Mouse (Mus musculus): Measurements from ENCODE around the gene Mapk12.

Gene Mapk12

DNA sequence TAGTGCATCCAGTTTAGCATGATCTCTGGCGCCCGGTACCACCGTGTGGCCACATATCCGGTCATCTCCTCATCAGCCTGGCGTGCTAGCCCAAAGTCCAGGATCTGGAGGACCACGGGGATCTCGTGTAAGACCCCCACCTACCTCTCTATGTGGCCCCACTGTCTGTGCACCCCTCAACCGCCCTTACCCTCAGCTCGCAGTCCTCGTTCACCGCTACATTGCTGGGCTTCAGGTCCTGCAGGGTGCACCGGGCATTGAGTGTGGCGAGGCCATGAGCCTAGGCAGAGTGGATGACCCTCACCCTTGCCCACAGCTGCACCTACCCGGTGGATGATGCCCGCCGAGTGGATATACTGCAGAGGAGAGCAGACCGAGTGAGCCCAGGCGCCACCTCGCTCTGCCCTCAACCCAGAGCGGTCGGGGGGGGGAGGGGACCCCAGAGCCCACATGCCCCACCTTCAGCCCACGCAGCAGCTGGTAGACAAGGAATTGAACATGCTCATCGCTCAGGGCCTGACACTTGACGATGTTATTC lies 5.4 kb upstream of the Mapk12 start:
- in situ Hi-C loops (cut with MboI; ENCODE audit: low pct_unique_long_range_greater_than_20kb in 1 of 2, low sequenced_read_pairs in 2 of 2, unreplicated experiment in 1 of 2): no loop called here

DNA sequence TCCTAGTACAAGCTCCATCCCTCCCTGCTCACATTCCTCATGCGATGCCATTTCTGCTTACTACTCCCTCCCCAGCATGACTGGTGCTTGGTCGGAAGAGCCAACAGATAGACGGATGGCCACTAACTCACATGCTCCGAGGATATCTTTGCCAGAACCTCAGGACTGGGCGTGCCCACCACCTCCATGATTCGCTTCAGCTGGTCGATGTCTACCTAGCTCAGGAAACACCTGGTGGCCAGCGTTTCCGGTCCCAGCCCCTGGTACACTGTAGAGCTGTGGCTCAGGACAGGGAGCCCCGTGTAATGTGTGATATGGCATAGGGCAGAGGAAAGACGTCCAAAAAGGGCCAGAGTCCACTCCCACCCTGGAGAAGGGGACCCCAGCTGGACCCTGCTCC lies 4.5 kb upstream of the Mapk12 start:
- in situ Hi-C loops (cut with MboI; ENCODE audit: low pct_unique_long_range_greater_than_20kb in 1 of 2, low sequenced_read_pairs in 2 of 2, unreplicated experiment in 1 of 2): no loop called here

DNA sequence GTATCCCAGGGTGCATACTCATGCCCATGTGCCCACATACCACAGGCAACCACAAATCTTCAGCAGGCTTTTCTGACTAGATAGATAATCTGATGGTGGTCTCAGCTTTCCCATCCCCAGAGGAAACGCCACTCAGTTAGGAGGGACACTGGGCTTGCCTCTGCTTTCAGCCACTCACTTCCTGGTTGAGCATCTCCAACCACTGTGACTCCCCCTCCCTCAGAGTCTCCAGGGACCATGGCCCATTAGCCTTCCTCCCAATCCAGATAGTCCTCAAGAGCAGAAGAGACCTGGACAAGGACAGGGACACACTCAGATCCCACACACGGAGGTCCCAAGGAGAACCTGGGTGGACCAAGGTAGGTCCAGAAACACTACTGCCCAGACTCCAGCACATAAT lies 2.6 kb upstream of the Mapk12 start:
- in situ Hi-C loops (cut with MboI; ENCODE audit: low pct_unique_long_range_greater_than_20kb in 1 of 2, low sequenced_read_pairs in 2 of 2, unreplicated experiment in 1 of 2): no loop called here

DNA sequence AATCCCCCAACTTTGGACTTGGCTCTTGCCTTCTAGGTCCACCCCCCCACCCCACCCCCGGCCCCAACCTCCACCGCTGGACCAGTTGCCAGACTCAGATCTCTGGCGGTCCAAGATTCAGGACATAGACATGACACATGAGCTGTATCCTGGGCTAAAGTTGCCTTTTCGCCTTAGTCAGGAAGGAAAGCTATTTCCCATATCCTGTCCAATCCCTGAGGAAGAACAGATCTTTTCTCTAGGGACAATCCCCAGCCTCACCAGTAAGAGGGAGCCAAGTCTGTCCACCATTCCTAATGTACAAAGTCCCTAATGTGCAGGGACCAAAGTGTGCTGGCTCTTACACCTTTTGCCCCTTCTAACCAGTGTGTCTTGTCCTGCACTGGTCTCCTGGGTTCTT lies 1.4 kb upstream of the Mapk12 start:
- in situ Hi-C loops (cut with MboI; ENCODE audit: low pct_unique_long_range_greater_than_20kb in 1 of 2, low sequenced_read_pairs in 2 of 2, unreplicated experiment in 1 of 2): no loop called here

DNA sequence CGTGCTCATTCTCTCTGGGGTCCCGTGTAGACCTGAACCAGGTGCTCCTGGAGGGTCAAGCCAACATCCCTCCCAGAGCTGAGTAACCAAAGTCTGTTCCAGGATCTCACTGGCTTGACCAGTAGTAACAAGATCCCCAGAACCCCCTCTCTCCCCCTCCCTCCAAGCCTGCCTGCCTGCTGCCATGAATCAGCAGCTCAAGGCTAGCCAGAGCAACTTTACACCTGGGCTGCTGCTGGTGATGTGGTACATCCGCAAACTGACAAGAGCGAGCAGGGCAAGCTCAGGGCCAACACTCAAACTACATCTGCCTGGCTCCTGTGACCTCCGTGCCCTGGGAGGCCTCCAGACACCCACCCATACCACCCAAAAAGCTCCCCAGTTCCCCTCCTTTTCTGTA lies 940 bp upstream of the Mapk12 start:
- in situ Hi-C loops (cut with MboI; ENCODE audit: low pct_unique_long_range_greater_than_20kb in 1 of 2, low sequenced_read_pairs in 2 of 2, unreplicated experiment in 1 of 2): no loop called here

DNA sequence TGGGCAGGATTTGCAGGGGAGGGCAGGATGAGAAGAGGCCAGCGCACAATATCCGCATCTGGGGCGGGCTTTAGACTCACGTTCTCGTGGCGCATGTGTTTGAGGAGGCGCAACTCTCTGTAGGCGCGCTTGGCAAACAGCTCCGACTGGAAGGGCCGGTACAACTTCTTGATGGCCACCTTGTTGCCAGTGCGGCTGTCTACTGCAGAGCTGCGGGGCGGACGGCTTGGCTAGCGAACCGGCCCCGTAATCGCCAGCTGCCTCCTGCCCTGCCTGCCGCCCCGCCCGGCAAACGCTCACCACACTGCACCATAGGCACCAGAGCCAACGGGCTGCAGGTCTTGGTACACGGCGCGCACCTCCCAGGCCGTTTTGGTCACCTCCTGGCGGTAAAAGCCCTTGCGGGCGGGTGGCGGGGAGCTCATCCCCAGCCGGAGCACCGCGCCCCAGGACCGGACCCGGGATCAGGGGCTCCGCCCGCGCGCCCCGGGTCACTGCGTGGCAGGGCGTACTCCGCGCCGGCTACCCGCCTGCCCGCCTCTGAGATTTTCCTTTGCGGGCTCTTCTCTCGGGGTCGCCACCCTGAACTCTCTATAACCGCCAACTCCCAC lies 350 bp downstream of the Mapk12 start:
- in situ Hi-C loops (cut with MboI; ENCODE audit: low pct_unique_long_range_greater_than_20kb in 1 of 2, low sequenced_read_pairs in 2 of 2, unreplicated experiment in 1 of 2): no loop called here

DNA sequence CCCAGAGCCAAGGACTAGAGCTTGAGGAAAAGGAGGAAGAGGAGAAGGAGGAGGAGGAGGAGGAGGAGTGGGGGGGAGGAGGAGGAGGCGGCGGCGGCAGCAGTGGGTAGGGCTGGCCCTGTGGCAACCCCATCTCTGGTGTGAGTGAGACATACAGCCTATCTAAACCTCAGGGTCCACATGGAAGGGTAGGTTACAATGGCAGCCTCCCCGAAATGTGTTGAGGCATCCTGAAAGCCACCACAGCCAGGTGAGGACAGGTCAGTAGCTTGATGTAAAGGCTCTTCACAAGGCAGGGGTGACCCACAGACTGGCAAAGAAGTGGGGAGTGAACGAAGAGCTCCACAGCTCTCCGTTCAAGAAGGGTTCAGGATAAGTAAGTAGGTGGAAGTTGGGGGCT lies 2.0 kb downstream of the Mapk12 start:
- in situ Hi-C loops (cut with MboI; ENCODE audit: low pct_unique_long_range_greater_than_20kb in 1 of 2, low sequenced_read_pairs in 2 of 2, unreplicated experiment in 1 of 2): no loop called here

DNA sequence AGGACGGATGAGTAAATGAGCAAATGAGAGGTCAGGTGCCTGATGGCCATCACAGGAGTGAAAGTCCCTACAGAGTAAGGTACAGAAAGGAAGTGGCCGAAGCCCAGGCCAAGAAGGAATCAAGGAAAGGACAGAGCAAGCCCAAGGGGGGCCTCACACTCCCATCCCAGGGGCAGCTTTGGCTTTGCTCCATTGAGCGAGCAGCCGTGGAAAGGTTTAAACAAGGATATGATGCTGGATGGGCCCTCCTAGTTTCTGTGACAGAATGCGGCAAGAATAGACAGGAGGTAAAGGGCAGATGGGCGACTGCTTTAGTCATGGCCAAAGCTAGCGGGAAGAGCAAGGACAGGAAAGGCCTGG lies 2.5 kb downstream of the Mapk12 start:
- in situ Hi-C loops (cut with MboI; ENCODE audit: low pct_unique_long_range_greater_than_20kb in 1 of 2, low sequenced_read_pairs in 2 of 2, unreplicated experiment in 1 of 2): no loop called here

DNA sequence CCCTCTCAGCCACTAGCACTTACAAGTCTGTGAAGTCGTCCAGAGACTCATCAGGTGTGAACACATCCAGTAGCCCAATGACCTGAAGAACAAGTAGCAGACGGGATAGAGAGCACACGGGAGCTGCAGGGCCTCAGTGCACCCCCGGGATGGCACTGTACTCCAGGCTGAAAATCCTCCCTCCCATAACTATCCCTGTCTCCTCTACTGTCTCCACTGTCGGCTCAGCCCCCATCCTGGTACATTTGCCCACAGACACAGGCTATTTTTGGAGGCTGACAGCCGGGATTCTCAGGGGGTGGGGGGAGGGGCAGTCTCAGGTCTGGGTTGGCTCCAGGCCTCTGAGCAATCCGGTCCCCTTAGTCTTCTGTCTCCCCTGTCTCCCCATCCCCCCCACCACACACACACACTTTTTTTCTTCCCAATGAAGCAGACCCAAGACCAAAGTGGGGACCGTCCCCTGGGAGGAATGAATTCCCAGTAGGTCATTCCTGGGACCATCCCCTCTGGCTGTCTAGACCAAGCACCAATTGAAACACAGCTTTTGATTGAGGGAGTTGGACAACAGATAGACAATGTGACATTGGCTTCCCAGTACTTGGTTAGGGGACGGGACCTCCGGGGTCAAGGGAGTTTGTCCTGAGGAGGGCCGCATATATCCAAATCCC lies 3.0 kb downstream of the Mapk12 start:
- in situ Hi-C loops (cut with MboI; ENCODE audit: low pct_unique_long_range_greater_than_20kb in 1 of 2, low sequenced_read_pairs in 2 of 2, unreplicated experiment in 1 of 2): no loop called here

DNA sequence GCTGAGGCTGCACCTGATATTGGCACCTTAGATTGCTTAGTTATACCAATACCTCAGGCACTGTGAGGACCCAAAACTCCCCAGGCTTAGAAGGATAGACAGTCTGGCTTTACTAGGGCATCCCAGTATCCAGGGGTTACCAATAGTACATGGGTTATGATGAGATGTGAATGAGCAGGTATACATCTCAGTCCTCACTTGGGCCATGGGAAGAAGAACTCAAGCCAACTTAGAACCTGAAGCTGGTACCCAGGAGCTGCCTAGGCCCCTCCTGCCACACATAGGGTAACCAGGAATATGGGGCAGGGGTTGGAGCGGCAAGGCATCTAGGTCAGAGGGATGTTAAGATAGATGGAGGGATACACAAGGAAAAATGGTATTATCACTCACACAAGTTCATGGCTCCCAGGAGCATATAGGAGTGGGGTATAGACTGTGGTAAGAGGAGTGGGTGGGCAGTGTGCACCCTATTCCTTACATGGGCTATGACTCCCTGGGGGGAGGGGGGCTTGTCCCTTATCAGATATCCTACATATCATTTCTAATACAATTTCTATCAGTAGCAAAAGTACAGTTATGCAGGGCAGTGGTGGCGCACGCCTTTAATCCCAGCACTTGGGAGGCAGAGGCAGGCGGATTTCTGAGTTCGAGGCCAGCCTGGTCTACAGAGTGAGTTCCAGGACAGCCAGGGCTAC lies 3.9 kb downstream of the Mapk12 start:
- in situ Hi-C loops (cut with MboI; ENCODE audit: low pct_unique_long_range_greater_than_20kb in 1 of 2, low sequenced_read_pairs in 2 of 2, unreplicated experiment in 1 of 2): no loop called here

DNA sequence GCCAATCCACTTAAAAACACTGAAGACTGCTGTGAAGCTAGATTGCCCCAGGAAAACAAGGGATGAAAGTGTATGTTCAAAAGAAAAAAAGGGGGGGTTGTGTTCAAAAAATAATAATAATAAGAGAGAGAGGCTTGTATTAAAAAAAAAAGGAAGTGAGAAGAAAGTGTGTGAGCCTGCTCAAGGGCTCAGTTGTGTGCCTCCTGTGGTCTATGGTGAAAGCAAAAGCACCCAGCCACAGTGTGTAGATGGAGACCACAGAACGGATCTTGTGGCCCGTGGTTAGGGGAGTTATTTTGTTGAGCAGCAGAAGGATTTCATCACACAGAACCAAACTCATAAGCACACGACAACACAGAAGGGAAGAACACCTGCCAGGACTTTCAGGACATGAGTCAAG lies 9.2 kb downstream of the Mapk12 start:
- in situ Hi-C loops (cut with MboI; ENCODE audit: low pct_unique_long_range_greater_than_20kb in 1 of 2, low sequenced_read_pairs in 2 of 2, unreplicated experiment in 1 of 2): no loop called here

DNA sequence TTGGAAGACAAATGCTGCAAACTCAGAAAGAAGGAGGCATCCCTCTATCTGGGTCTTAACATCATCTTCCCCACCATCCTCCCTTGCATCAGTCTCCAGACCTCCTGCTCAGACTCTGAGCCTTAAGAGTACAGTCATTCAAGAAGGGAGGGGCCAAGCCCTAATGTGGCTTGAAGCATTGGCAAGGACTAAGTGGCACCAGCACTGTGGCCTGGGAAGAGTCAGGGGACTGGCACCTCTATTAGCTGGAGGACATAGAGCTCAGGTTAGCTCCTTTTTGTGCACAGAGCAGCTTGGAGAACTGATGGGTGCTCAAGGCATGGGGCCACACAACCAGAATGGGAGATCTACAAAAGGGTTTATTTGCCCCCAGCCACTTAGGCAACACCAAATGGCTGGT lies 10.3 kb downstream of the Mapk12 start:
- in situ Hi-C loops (cut with MboI; ENCODE audit: low pct_unique_long_range_greater_than_20kb in 1 of 2, low sequenced_read_pairs in 2 of 2, unreplicated experiment in 1 of 2): no loop called here

DNA sequence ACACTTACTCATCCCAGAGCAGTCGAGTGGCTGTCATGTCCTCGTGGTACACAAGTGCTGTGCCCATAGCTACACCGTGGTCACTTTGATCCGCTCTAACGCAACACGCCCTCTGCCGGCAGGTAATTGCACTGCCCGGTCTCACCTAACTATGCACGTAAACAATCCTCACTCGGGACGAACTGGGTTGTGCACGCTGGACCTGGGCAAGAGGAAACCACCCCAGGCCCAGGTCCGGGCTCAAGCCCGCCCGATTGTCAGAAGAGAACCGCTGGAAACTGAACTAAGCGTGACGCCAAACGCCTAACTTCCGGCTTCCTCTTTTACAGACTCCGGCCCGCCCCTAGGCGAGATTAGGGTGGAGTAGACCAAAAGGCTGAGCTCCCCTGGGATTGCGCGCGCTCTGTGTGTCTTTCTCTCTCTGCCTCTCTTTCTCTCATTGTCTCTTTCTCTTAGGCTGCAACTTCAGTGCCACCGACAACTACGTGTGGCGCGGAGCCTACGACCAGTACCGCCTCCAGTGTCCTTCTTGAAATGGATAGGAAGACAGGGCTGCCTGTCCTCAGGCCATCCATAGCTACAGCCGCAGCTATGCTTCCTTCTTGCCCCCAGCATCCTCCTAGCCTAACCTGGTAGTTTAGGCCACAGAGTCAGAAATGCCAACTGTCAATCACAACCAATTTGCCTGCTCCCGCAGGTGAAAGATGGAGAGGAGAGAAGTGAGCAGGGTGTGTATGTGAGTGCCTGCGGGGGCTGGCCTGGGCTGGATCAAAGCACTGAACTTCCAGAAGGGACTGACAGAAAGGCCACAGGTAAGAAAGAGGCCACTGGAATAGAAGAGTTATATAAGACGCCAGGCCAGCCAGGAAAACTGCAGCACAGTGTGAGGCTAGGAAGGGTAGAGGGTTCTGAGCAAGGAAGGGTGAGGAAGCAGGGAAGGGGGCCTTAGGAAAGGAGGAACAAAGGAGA lies 11.8 kb downstream of the Mapk12 start, which contains the start of gene Hdac10:
Gene Hdac10, minus strand, starts transcription at position 319 of the 969 bp plus-strand sequence.
- in situ Hi-C loops (cut with MboI; ENCODE audit: low pct_unique_long_range_greater_than_20kb in 1 of 2, low sequenced_read_pairs in 2 of 2, unreplicated experiment in 1 of 2): no loop called here

DNA sequence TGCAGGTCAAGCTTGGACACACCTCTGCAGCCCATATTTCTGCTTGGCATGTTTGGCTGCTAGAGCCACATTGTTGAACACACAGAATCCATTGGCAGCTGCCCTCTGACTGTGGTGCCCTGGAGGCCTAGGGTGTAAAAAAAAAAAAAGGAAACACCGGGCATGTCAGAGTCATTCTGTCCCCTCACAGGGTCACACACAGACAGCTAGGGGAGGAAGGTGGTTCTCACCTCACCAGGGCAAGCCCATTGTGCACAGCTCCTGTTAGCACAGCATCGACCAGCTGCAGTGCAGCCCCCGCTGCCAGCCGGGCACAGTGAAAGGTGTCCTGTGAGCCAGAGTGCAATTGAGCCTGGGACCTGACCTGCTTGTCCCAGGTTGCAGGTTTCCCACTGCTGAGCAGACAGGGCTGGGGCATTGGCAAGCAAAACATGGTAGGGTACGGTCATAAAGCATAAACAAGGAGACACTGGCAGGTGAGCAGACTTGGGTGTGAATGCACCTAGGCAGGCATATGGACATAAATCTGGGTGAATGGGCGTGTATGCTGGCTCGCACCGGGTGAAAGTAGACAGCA lies 13.1 kb downstream of the Mapk12 start:
- in situ Hi-C loops (cut with MboI; ENCODE audit: low pct_unique_long_range_greater_than_20kb in 1 of 2, low sequenced_read_pairs in 2 of 2, unreplicated experiment in 1 of 2): no loop called here

DNA sequence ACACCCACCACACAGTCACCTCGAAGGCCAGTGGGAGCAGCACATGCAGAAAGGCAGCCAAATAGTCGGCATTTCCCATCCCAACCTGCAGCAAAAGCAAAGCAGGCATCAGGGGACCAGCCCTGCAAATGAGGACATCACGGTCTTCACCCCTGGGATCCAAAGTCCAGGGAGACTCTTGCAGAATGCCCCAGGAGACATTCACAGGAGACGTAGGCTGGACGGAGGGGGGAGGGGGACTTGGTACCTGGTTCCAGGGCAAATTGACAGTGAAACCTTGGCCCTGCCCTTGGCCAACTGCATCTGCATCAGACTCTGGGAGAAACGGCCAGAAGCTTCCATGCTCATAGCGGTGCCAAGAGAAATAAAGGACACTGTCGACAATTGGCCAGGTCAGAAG lies 13.9 kb downstream of the Mapk12 start:
- in situ Hi-C loops (cut with MboI; ENCODE audit: low pct_unique_long_range_greater_than_20kb in 1 of 2, low sequenced_read_pairs in 2 of 2, unreplicated experiment in 1 of 2): no loop called here

DNA sequence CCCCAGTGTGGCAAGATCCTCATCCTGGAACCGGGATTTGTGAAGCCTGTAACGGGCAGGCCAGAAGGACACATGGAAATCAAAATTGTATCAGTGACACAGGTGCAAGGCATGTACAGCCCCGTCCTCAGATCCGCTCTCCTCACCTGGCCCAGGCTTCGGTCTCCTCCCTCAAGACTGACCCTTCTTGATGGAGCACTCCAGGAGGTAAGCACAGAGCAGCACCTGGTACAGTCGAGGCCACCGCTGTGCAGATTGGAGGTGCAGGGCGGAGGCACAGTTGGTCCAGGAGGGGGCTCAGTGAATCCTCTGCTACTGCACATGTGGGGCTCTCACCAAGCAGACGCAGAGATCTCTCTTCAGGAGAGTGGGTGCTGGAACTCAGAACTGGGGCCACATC lies 15.2 kb downstream of the Mapk12 start:
- in situ Hi-C loops (cut with MboI; ENCODE audit: low pct_unique_long_range_greater_than_20kb in 1 of 2, low sequenced_read_pairs in 2 of 2, unreplicated experiment in 1 of 2): no loop called here

DNA sequence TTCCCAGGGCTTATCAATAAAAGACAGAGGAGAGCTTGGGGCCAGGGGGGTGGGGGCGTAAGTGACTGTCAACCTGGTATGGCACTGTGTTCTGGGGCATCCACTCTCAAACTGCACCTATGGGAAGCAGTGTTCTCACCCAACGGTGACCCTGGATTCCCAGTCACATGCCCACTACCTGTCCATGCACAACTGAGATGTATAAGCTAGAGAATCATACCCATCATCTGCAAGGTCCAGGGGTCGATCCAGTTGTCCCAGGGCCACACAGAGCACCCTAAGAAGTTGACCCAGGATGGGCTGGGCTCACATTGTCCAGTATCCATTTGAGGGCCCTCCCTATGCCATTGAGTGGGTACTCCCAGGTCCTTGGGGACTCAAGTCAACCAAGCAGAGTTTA lies 16.2 kb downstream of the Mapk12 start:
- in situ Hi-C loops (cut with MboI; ENCODE audit: low pct_unique_long_range_greater_than_20kb in 1 of 2, low sequenced_read_pairs in 2 of 2, unreplicated experiment in 1 of 2): no loop called here

DNA sequence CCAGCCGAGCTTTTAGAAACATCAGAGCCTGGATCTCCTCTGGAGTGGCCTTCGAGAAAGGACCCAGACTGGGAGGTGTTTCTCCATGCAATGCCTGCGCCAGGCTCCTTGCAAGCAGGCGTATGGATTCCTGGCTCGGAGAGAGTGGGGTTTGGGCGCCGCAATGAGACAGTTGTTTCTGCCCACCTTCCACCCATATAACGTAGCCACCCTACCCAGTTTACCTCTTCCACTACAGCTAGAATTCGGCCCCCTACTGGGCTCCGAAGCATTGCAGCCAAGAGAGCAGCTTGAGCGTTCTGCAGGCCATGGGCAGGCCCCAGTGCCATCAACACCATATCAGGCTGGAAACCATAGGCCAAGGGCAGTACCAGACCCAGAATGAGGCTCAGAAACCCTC lies 16.9 kb downstream of the Mapk12 start:
- in situ Hi-C loops (cut with MboI; ENCODE audit: low pct_unique_long_range_greater_than_20kb in 1 of 2, low sequenced_read_pairs in 2 of 2, unreplicated experiment in 1 of 2): no loop called here
